Mouse (Mus musculus): ENCODE data around the gene Ppp1r15a.

DNA sequence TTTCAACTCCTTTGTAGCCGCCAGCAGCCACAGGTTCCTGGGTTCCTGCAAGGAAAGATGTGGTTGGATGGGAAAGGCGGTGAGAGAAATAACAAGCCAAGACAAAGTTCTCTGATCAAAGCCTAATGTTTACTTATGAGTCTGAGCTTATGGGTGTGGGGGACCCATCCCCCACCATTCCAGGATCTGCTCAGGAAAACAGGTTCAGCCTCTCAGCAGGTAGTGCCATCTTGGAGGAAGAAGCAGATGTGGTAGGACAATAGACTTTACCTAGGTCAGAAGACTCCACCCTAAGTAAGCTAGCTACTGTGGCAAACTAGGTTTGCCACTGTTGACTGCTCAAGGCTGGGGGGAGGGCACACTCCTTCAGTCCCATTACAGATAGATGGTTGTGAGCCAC, 38.7 kb upstream of the Ppp1r15a start:
- no peak for TF ChIP-seq CTCF (IDR thresholded peaks at IDR 0.05; ENCODE audit: extremely low read depth, insufficient read depth, low read length)
- no peak for TF ChIP-seq POLR2A (IDR thresholded peaks at IDR 0.05; ENCODE audit: extremely low read depth, insufficient read depth, low read length)

All from cortical plate, adult 2 months (tissue).